Mouse (Mus musculus) CD4-positive helper T cell, adult 2 months (primary cell): ENCODE measurements around the gene Cacnb4.
A peak's percentile ranks its signal among the peaks of the same experiment; 100 is the strongest.

Source experiments
- DNase-seq: peaks from one replicate; pipeline ENCODE4 v3.0.0-alpha.2; 2012; ENCODE audit warnings: low read depth, missing footprints, low spot score

Gene Cacnb4

DNA sequence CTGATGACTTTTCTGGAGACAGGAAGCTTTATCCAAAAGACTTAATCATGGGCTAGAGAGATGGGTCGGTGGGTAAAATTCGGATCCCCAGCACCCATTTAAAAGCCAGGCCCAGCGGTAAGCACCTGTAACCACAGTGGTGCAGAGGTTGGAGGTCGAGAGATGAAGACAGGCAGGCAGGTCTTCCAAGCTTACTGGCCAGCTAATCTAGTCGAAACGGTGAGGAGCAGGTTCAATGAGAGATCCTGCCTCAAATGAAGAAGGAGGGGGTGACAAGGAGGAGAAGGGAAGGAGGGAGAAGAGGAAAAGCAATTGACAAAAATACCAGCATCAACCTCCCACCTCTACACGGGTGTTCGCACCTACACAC is 72.0 kb downstream of the Cacnb4 start:
- DNase-seq = no peak

DNA sequence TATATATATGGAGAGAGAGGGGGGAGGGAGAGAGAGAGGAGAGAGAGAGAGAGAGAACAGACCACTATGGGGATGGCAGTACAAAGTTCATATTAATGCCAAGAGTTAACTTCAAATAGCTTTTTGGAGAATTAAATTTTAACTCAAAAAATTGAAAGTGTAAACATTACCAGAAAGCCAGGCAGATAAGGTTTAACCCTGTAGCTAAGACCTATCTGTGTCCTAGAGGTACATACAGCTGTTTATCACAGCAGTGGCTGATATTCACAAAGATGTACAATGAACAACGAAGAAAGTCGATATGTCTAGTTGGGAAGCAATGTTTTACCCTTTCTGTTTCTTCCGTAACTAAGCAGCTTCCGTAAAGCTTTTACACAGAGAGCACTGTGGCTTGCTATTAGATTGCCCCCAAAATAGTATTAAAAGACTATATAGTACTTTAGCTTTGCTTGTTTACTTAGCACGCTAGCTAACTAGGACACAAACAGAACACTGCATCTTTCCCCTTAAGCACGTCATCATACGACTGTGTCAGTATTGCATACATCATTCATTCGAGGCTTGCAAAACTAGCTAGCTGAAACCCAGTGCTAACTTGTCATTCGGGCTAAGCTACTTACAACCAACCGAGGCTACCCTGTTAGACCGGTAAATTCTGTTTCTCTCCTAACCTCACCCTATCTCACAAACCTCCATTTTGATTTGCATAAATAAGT is 72.5 kb downstream of the Cacnb4 start:
- no peak for DNase-seq

- DNase-seq = no peak
Observed at GRCm38 (mm10) chr2:52603421-52603820, 73.2 kb downstream of the Cacnb4 start.

- DNase-seq = no peak
Observed at GRCm38 (mm10) chr2:52602921-52603320, 73.7 kb downstream of the Cacnb4 start.

GRCm38 (mm10) chr2:52602228-52602627 is 74.4 kb downstream of the Cacnb4 start:
- no peak for DNase-seq

- DNase-seq = no peak
Observed at GRCm38 (mm10) chr2:52597511-52597910, 79.1 kb downstream of the Cacnb4 start.

- no peak for DNase-seq
Observed at GRCm38 (mm10) chr2:52593814-52594213, 82.8 kb downstream of the Cacnb4 start.

DNA sequence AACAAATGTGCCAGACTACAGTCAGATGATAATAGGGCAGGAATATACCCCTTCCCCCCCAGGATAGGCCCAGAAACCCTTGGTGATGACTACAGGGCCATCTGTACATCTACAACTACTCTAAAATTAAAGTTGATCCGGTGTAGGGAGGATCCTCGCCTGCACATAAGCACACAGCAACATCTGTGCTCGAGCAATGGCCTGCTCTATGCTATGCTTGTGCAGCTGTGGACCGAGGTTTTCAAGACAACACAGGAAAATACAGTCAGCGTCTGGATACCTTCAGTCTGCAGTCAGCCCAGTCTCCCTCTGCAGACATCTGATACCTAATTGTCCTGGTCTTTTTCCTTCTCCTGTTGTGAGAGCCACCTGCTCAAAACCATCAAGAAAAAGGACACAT is 83.4 kb downstream of the Cacnb4 start:
- no peak for DNase-seq

DNA sequence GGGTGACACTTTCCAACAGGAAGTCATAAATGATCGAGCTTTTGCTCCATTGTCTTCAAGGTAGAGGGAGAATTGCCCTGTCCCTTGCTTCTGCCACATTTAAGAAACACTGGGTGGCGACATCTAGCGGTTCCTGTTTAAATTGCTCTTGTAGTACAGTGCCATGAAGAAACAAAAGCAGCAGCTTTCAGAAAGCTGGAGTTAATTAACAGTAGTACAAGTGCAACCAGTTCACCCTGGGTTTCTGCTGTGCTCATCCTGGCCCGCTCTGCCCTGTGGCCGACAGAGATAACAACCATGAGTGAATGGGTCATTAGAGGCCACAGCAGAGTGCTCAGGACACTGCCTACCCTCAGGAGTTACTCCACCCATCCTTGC is 85.7 kb downstream of the Cacnb4 start:
- peak; percentile 70 for DNase-seq

- no peak for DNase-seq
Observed at GRCm38 (mm10) chr2:52590340-52590969, 86.2 kb downstream of the Cacnb4 start.

- DNase-seq = no peak
Observed at GRCm38 (mm10) chr2:52589514-52589913, 87.1 kb downstream of the Cacnb4 start.

DNA sequence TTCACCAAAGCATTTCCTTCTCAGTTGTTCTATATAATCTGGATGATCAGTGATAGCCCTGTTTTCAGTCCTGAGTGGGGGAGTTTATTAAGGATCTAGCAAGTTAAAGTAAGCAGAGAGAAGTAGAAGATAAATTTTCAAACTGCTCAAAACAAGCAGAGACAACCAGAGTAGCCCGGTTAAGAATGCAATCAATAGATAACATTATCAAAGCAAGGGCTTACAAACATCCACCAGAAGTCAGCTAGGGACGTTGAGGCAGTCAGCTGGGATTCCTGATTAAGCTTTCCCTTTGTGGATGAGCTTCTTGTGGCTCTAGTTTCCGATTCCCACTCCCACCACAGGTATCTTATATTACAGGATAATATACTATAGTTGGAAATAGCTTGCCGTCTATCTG is 91.2 kb downstream of the Cacnb4 start:
- no peak for DNase-seq

GRCm38 (mm10) chr2:52581132-52581781 is 95.4 kb downstream of the Cacnb4 start:
- DNase-seq = no peak

DNA sequence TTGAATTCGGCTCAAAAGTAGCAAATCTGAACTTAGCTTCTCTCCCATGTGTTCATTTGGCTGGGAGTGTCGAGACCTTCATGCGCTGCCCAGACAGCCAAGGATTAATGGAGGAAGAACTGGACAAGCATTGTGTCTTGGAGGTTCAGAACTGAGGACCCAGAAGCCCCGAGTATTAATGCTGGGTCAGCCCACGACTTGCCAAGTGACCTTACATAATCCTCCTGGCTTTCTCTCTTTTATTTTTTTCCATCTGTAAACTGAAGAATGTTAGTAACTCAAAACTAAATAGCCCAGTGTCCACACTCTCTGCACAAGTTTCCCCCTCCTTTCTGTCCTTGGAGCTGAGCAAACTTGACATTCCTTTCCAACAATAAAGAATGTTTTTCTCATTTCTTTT is 95.9 kb downstream of the Cacnb4 start:
- no peak for DNase-seq

DNA sequence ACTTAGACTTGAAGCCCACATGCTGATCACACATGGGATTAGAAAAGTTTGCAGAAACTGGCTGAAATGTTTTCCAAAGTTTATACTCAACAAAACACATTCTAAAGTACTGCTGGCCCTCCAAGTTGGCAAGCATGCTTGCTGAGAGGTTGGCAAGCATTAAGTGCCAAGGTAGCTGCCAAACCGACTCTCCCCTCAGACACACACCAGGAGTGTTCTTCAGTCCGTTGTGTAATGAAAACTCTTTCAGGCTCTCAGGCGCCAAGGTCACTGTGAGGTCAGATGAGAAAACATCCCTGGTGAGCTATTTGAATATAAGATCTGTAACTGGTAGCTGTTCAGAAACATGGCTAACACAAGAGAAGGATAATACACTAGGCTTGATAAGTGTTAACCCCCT is 97.8 kb downstream of the Cacnb4 start:
- DNase-seq = no peak

GRCm38 (mm10) chr2:52577700-52578099 is 98.9 kb downstream of the Cacnb4 start:
- no peak for DNase-seq

DNA sequence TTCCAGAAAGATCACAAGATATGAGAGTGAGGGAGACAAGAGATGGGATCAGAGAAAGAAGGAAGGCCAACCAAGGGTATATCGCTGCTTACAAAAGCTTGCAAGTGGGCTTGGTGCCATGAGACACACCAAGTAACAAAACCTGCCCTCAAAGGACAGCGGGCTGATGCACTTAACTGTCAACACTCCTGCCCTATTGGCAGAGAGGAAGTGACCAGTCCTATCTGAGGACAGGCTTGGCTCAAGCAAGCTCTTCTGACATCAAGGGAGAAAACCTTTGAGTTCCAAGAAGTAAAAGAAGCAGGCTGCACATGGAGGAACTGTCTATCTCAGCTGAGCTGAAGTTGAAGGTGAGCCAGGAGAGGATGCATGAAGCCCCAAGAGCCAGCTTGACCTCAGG is 100.1 kb downstream of the Cacnb4 start:
- no peak for DNase-seq

DNA sequence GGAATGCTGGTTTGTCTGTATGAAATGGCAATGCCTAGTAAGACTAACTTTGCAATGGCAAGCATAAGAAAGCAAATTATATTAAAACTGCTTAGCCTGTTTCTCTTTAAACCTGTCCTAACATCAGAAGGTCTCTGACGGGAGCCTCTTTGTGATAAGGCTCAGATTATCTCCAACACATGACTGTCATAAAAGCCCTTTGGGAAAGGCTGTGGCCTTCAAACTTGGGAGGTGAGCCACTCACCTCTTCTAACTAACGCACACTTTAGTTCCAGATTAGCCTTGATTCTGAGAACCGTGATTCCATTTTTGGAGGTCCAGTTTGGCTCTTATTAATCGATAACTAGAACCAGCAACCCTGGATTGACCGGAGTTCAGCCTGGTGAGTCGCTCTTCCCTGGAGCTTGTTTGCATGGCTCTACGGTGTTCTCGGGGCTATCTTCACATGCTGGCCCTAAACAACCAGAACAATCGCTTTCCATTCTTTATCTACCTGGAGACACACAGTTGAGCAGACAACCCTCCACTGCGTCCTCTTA is 100.9 kb downstream of the Cacnb4 start:
- no peak for DNase-seq

DNA sequence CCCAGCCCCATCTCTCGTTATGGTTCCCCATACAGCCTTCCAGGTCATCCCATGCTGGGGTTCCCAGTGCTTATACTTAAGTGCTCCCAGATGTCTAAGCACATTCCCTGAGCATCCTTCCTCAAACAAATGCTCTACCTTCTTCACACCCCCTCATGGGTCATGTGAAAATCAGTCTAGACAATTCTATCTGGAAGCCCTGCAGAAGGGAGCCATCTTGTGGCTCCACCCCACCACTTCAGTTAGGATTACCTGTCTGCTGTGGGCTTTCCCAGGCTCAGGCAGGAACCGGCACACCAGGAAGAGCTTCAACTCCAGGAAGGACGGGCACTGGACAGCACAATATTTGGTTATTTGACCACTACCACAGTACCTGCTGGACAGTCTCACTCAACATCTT is 101.7 kb downstream of the Cacnb4 start:
- no peak for DNase-seq

GRCm38 (mm10) chr2:52572221-52572620 is 104.4 kb downstream of the Cacnb4 start:
- no peak for DNase-seq

DNA sequence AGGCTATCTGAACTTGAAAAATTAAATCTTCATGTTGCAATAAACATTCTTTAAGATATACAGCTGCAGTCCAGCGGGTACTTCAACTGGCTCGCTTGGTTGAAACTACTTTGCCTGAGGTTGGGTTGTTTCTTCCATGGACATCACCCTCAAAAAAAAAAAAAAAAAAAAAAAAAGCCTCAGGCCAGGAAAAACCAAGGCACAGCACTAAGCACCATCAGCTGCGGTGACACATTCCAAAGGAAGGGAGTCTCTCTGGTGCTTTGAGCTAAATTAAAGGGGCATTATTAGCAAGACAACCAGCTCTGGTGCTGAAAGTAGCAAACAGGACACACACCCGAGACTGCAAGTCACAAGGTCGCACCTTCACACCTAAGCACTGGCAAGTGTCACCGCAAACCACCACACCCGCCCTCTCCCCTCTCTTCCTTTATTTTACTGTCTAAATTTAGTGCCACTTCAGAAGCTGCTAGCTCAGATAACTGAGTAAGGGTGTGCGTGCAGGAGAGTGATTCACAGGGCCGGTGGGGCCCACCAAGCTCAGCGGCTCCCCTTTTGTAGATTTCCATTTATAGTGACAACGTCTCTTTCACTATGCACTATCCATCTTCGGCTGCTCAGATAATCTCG is 105.2 kb downstream of the Cacnb4 start:
- DNase-seq = peak; percentile 74

DNA sequence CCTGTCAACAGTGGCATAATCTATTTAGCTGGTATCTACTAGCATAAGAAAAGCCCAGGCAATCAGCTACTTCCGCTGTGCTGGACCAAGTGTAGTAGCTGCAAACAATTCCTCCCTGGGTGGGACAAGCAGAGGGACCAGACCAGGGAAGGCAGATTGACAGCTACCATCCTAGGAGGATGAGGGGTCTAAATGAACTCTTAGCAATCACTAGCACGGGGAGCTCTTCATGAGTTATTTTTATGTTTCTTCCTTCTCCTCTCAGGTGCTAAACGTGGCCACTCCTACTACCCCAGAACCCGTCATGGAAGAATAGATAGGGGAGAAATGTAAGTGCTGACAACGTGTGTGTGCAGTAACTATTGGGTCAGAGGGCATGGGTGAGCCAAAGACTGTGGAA is 105.8 kb downstream of the Cacnb4 start:
- peak; percentile 38 for DNase-seq
